Mouse (Mus musculus) common myeloid progenitor, adult 5-6 weeks (primary cell): ENCODE measurements around the gene Sppl2b. TPM values are rescaled to one million over a fixed set of nuclear protein-coding genes. Genes with fewer than 3 reads are reported as not detected.

ENCODE experiments used
- ATAC-seq: replicated peaks from 2 replicates; pipeline ENCODE4 v1.8.0; 2016; ENCODE audit warnings: low read depth, mild to moderate bottlenecking, moderate TSS enrichment, inconsistent platforms; ENCODE audit not compliant: poor library complexity, severe bottlenecking
- total RNA-seq: library from RNA; stranded (forward); fragments of 200-1000, 187-1606 nt; gene quantifications from 2 replicates; pipeline ENCODE4 v1.2.3, GENCODE M21; 2017

The Sppl2b gene
- total RNA-seq, 1 experiment from 2014 or later, result 29.8 TPM

DNA sequence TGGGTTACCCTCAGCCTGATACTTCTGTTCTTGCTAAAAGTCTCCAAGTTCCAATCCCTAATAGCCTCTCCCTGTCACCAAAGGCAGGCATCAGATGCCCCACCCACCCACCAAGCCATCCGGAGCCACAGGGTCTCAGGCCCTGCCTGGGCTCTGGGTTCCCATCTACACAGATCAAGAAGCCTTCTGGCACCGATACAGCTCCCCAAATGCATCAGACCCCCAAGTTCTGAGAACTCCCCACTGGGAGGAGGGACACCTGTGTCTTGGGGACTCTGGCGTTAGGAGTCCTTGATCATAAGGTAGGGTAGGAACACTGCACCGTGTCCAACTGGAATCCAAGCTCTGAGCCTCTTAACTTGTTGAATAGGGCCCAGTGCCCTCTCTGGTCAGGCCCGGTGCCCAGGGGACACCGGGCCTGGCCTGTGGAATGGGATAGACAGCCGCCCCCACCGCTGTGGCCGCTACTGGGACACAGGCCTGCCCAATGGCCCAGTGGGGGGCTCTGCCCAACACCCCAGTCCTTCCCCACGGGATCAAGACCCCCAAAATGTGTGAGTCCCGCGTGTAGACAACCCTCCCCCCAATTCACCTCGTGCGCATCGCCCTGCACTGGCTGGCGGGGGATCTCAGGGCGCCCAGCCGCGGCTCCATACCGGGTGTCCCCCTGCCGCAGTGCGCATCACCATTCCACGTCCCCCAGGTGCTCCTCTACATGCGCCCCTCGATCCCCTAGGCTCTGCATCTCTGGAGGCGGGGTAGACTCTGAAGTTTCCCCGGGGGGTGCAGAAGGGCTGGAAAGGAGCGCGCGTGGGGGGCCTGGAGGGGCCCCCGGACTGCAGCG lies 11.8 kb upstream of the Sppl2b start:
- ATAC-seq, result no peak

GRCm38 (mm10) chr10:80843931-80844547 lies 11.0 kb upstream of the Sppl2b start, which contains the start of gene Lingo3:
TSS of gene Lingo3 (minus strand) at chr10:80844039.
- 0 out of 2 replicates have a peak, but pooled peaks have one; percentile 10 for ATAC-seq

GRCm38 (mm10) chr10:80845055-80845693 lies 9.9 kb upstream of the Sppl2b start:
- no peak for ATAC-seq

GRCm38 (mm10) chr10:80845732-80846131 lies 9.3 kb upstream of the Sppl2b start:
- ATAC-seq, result no peak

- ATAC-seq, result peak; percentile 85
Measured at GRCm38 (mm10) chr10:80848571-80848970, 6.5 kb upstream of the Sppl2b start.

- ATAC-seq, result no peak
Measured at GRCm38 (mm10) chr10:80855749-80856073, 636 bp downstream of the Sppl2b start.

DNA sequence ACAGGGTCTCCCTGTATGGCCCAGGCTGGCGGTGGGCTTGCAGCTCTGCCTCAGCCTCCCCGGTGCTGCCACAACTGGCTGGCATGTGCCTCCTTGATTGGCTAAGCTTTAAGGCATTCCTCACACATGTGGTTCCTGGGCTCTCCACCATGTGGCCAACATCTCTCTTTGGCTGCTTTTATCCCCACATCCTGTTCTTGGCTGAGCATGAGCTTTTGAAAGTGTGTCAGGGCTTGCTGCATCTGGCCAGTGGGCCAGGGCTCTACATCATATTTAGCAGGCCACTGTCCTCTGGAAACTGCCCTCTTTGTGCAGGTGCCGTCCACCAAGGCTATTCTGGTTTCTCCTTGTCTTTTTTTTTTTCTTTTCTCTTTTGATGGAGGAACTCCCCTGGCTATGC lies 1.2 kb downstream of the Sppl2b start:
- ATAC-seq, result peak; percentile 51

- no peak for ATAC-seq
Measured at GRCm38 (mm10) chr10:80856908-80857307, 1.8 kb downstream of the Sppl2b start.

GRCm38 (mm10) chr10:80857386-80857785 lies 2.3 kb downstream of the Sppl2b start:
- no peak for ATAC-seq

DNA sequence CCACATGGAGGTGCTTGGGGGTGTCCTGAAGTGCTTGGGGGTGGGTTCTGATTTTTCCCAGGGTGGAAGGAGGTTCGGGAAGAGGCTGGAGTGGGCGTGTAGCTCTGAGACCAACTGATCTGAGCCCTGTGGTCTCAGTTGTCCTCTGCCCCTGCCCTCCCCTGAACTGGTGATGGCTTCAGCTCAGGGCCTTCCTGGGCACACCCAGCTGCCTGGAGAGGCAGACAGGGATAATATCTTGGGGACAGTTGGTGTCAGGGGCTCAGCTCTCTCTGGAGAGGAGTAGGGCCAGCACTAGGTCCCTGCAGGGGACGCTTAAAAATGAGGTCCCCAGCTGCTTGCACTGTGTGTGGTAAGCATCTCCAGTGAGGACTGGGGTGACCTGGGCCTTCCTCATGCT lies 2.8 kb downstream of the Sppl2b start:
- no peak for ATAC-seq

DNA sequence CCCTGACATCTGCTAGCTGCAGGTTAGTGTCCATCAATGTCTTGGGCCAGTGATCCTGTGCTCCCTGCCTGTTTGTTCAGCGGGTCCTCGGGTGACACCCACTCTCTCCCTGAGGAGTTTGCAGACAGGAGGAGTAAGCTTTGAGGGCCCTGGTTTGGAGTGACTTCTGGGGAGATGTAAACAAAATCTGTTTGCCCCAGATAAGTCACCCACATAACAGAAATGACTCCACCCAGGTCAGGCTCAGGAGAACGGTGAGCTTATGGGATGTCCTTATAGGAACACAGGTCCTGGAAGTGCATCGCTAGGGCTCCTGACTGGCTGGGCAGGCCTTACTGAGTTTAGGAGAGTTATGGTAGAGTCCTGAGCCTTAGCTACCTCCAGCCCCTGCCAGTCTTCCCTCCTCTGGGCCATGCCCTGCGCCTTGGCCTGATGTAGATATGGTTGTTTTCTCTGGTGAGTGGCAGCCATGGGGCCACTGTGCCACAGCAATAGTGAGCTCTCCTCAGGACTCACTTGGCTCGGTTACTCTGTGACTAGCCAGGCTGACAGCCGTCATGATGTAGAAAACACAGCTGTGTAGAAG lies 3.4 kb downstream of the Sppl2b start:
- ATAC-seq, result peak; percentile 36

GRCm38 (mm10) chr10:80862305-80862704 lies 7.2 kb downstream of the Sppl2b start:
- ATAC-seq, result no peak

- no peak for ATAC-seq
Measured at GRCm38 (mm10) chr10:80864446-80864845, 9.4 kb downstream of the Sppl2b start.

DNA sequence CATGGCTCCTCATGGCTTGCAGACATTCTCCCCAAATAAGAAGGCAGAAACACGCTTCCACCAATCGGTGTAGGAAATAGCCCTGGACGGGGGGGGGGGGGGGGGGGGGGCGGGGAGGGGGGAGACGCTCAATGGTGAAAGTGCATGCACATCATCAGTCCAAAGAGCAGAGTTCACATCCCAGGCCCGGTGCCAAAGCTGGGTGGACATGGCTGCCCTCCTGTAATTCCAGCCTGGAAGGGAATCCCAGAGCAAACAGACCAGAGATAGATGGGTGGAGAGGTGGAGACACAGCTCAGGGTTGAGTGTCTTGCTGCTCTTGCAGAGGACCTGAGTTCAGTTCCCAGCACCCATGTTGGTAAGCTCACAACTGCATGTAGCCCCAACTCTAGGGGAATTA lies 15.9 kb downstream of the Sppl2b start:
- ATAC-seq, result no peak

DNA sequence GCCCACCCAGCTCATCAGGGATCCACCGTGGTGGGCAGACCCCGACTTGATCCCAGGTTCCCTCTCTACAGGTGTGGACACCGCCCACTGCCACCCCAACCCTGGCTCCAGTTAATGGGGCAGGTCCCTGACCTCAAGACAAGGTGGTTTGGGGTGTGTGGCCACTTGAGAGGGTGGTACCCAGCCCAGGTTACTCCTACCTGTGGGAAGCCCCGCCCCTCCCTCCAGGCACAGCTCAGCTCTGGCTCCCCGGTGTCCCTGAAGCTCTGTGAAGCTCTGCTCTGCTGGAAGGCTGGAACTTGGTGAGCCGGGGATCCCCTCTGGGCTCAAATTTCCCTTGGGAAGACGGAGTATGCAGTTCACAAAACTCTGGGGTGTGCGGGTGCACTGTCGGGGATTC lies 16.5 kb downstream of the Sppl2b start, which contains the start of gene Tmprss9:
Gene Tmprss9, plus strand, starts transcription at position 268 of the 400 bp plus-strand sequence.
- no peak for ATAC-seq

DNA sequence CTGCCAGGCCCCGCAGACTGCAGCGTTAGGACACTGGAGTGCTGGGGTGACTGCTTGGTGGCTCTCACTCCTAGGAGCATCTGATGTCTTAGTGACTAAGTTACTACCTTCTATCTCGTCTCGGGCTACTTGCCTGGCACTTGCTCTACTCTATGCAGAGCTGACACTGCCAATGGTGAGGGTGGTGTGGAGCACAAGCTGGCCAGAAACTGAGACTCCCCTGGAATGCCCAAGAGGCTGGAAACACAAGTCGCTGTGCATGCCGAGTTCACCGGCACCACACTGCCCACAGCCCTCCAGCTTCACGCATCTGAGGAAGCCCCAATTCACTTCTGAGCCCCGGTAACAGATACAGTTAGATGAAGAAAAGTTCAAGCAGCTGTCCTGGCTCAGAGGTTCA lies 19.0 kb downstream of the Sppl2b start:
- ATAC-seq, result no peak

DNA sequence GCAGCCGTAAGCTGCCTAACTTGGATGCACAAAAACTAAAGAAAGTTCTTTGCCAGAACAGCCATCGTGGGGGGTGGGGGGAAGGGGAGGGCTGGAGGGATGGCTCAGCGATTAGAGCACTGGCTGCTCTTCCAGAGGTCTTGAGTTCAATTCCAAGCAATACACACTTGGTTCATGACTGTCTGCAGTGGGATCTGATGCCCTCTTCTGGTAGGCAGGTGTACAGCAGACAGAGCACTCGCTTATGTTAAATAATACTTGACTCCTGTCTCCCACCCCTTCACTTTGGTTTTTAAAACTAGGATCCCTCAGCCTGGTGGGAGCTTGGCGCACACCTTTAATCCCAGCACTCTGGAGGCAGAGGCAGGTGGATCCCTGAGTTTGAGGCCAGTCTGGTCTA lies 21.0 kb downstream of the Sppl2b start:
- ATAC-seq, result peak; percentile 36; the same call in 1 of the 2 replicates

- ATAC-seq, result no peak
Measured at GRCm38 (mm10) chr10:80876594-80876993, 21.5 kb downstream of the Sppl2b start.

DNA sequence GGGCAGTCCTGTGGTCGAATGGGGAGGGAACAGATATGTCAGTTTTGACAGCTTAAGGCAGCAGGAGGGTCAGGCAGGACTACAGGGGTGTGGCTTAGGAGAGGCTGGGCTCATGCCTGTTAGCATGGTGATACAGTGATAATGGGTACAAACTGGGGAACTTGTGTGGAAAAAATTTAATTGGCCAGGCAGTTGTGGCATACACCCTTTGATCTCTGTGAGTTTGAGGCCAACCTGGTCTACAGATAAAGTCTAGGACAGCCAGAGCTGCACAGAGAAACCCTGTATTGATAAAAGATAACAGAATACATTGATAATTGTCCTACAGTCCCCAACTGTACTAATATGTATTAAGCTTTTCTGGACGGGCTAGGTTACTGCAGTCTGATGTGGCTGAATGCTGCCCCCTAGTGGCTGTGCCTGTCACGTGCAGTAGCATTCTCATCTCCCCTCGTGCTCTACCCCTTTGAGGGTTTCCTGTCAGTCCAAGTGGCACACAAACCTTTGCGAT lies 25.1 kb downstream of the Sppl2b start:
- peak; percentile 83 for ATAC-seq

DNA sequence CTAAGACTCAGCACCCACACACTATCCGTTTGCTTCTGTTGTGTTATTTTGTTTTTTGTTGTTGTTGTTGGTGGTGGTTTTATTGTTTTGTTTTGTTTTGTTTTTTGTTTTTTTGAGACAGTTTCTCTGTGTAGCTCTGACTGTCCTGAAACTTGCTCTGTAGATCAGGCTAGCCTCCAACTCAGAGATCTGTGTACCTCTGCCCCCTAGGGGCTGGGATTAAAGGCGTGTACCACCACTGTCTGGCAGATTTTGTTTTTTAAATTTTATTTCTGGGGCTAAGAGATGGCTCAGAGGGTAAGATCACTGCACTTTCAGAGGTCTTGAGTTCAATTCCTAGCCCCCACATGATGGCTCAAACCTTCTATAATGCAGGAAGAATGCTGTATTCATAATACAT lies 25.8 kb downstream of the Sppl2b start:
- no peak for ATAC-seq
